In the genomic region with DNA sequence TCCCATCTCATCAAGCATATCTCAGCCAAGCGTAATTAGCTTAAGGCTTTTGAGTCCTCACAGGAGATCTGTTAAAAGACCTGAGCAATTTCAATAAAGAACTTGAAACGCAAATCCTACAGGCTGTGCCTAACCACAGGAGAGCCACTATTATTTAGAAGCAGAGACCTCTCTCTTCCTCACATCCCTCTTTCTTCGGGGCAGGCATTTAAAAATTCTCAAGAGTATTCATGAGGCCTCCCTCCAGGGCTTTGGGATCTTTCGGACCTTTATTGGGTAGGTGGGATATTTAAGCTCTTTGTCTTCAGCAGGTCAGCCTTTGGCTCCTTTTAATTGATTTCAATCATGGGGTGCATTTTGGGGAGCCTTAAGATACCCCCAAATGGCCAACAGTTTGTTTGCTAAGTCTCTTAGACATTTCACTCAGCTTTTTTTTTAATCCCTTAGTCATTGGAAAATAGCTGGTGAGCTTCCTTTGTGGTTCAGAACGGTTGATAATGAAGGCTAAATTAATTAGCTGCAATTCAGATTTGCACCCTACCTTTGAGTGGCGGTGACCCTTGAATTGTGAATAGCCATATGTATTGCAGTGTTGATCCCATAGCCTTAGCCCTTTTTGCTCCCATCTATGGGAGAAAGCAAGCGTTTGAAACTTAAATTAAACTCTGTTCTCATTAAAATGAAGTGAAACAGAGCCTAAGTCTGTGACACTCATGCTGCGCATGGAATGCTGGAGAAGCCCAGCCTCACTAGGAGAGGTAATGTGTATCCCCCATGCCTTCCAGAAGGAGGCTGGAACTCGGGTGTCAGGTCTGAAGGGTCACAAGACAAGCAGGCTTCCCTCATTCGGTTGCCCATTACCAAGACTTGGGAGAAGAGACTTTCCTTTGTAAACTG, we compare ENCODE assay signal across 11 mouse cellular contexts.
DNase-seq lines count a peak whose midpoint lies in the region; ATAC-seq and TF ChIP-seq lines count a peak whose summit lies in the region.
"Had no signal": no experiment of that assay in that cellular context is flagged by ENCODE, and none has a peak within 500 bp of the region (broad histone marks: within the 10 kb centered on the region; RNA-seq: fewer than 3 reads in every experiment).

No protein-coding gene starts in this region.

- no peak for DNase-seq in kidney, postnatal 0 days (ENCODE audit: low spot score)
- DNase-seq in kidney, postnatal 14 days: no peak
- peak; percentile 64 for DNase-seq in forebrain, embryonic 10.5 days (ENCODE audit: extremely low spot score, low spot score)
- DNase-seq in adrenal gland, postnatal 4 days (ENCODE audit: low spot score in 2 of 2): no peak
- DNase-seq in right cerebral cortex, postnatal 4 days: no peak
- DNase-seq in right cerebral cortex, postnatal 25 days: no peak
- DNase-seq: cerebellum, adult 9-10 months; lung, adult 2 months had no signal

- H3K4me2 ChIP-seq in kidney, postnatal 0 days (ENCODE audit: low read length): 0 out of 2 replicates have a peak overlapping the region, but pooled peaks have one; percentile 15
- peak overlapping the region; percentile 28; the same call in 1 of the 2 replicates for H3K4me2 ChIP-seq in hindbrain, embryonic 16.5 days (ENCODE audit: low read length)
- H3K4me2 ChIP-seq in neural tube, embryonic 14.5 days (ENCODE audit: low read depth, low read length): peak overlapping the region; percentile 21; the same call in 1 of the 2 replicates

- H3K27me3 ChIP-seq in kidney, postnatal 0 days (ENCODE audit: insufficient read depth, low read length): no peaks in the 10 kb centered on the region
- peaks cover 84% of the 10 kb centered on the region for H3K27me3 ChIP-seq in forebrain, embryonic 10.5 days (ENCODE audit: poor library complexity, severe bottlenecking)
- H3K27me3 ChIP-seq in hindbrain, embryonic 16.5 days (replicated peaks; ENCODE audit: control insufficient read depth, insufficient read depth, low read length): no peaks in the 10 kb centered on the region
- H3K27me3 ChIP-seq in neural tube, embryonic 14.5 days (ENCODE audit: control insufficient read depth, insufficient read depth, low read length): no peaks in the 10 kb centered on the region

- H3K4me3 ChIP-seq in kidney, postnatal 0 days (replicated peaks; ENCODE audit: low read depth, low read length): no peak overlapping the region
- H3K4me3 ChIP-seq in forebrain, embryonic 10.5 days: peak overlapping the region; percentile 31; the same call in 1 of the 2 replicates
- no peak overlapping the region for H3K4me3 ChIP-seq in hindbrain, embryonic 16.5 days (ENCODE audit: low read length)
- no peak overlapping the region for H3K4me3 ChIP-seq in neural tube, embryonic 14.5 days (ENCODE audit: low read depth, low read length)

- no peaks in the 10 kb centered on the region for H3K36me3 ChIP-seq in kidney, postnatal 0 days (ENCODE audit: insufficient read depth, low read length)
- H3K36me3 ChIP-seq in forebrain, embryonic 10.5 days (replicated peaks): no peaks in the 10 kb centered on the region
- no peaks in the 10 kb centered on the region for H3K36me3 ChIP-seq in hindbrain, embryonic 16.5 days (ENCODE audit: control insufficient read depth, insufficient read depth, low read length)
- H3K36me3 ChIP-seq in neural tube, embryonic 14.5 days (ENCODE audit: control insufficient read depth, insufficient read depth, low read length): no peaks in the 10 kb centered on the region

- H3K9ac ChIP-seq in kidney, postnatal 0 days (ENCODE audit: low read depth, low read length): no peak overlapping the region
- H3K9ac ChIP-seq in hindbrain, embryonic 16.5 days (ENCODE audit: low read depth, low read length): no peak overlapping the region
- H3K9ac ChIP-seq in neural tube, embryonic 14.5 days (replicated peaks; ENCODE audit: low read depth, low read length): no peak overlapping the region

- TF ChIP-seq CTCF in kidney, postnatal 0 days (IDR thresholded peaks at IDR 0.05; ENCODE audit: low read depth): no peak

- no peak for ATAC-seq in kidney, postnatal 0 days (replicated peaks; ENCODE audit: low FRiP score, low read depth)
- peak; percentile 71; the same call in 1 of the 2 replicates for ATAC-seq in hindbrain, embryonic 16.5 days
- no peak for ATAC-seq in neural tube, embryonic 14.5 days (ENCODE audit: low read depth)

- H3K27ac ChIP-seq in kidney, postnatal 0 days: no peak overlapping the region
- H3K27ac ChIP-seq in forebrain, embryonic 10.5 days: peak overlapping the region; percentile 78; the same call in 1 of the 2 replicates
- H3K27ac ChIP-seq in hindbrain, embryonic 16.5 days (ENCODE audit: low read depth, low read length): peak overlapping the region; percentile 72
- H3K27ac ChIP-seq in neural tube, embryonic 14.5 days (ENCODE audit: low read depth, low read length): no peak overlapping the region; the same call in 1 of the 2 replicates
- H3K27ac ChIP-seq: stomach, postnatal 0 days had no signal

- WGBS in kidney, postnatal 0 days: 47% methylated on average over 10 of the region's 10 CpGs
- 9% methylated on average over 10 of the region's 10 CpGs for WGBS in forebrain, embryonic 10.5 days
- 21% methylated on average over 10 of the region's 10 CpGs for WGBS in hindbrain, embryonic 16.5 days
- 26% methylated on average over 10 of the region's 10 CpGs for WGBS in neural tube, embryonic 14.5 days

- no peaks in the 10 kb centered on the region for H3K9me3 ChIP-seq in kidney, postnatal 0 days (replicated peaks; ENCODE audit: low read length)
- H3K9me3 ChIP-seq in forebrain, embryonic 10.5 days: no peaks in the 10 kb centered on the region
- no peaks in the 10 kb centered on the region for H3K9me3 ChIP-seq in hindbrain, embryonic 16.5 days (ENCODE audit: control insufficient read depth, low read length)
- H3K9me3 ChIP-seq in neural tube, embryonic 14.5 days (ENCODE audit: control insufficient read depth, low read length): no peaks in the 10 kb centered on the region

- no peaks in the 10 kb centered on the region for H3K4me1 ChIP-seq in kidney, postnatal 0 days (replicated peaks; ENCODE audit: insufficient read depth, low read length)
- H3K4me1 ChIP-seq in forebrain, embryonic 10.5 days: peaks cover 43% of the 10 kb centered on the region
- peaks cover 10% of the 10 kb centered on the region for H3K4me1 ChIP-seq in hindbrain, embryonic 16.5 days (ENCODE audit: control insufficient read depth, insufficient read depth, low read depth, low read length)
- no peaks in the 10 kb centered on the region for H3K4me1 ChIP-seq in neural tube, embryonic 14.5 days (ENCODE audit: control insufficient read depth, insufficient read depth, low read length)

Comparison
In these comparisons a context has a peak if more than half of its experiments do, and no peak if none do; other contexts are left out.
1. H3K27ac ChIP-seq: peak in forebrain, embryonic 10.5 days (single experiment) and hindbrain, embryonic 16.5 days (single experiment); none in kidney, postnatal 0 days (single experiment) and neural tube, embryonic 14.5 days (single experiment).
2. Peak in every context shown above with its lines, with median percentiles within 50 percentile points of each other: H3K4me2 ChIP-seq.